Mouse (Mus musculus) megakaryocyte progenitor cell, adult 5-6 weeks (primary cell): ENCODE results near the gene Mlxipl. TPM values are rescaled to one million over a fixed set of nuclear protein-coding genes. Genes with fewer than 3 reads are reported as not detected.

Experiments used
- ATAC-seq: replicated peaks from 2 replicates; pipeline ENCODE4 v1.8.0; 2016; ENCODE audit warnings: mild to moderate bottlenecking, moderate TSS enrichment, inconsistent platforms; ENCODE audit not compliant: poor library complexity
- total RNA-seq, 2 experiments: library from RNA; stranded (forward) in 1 of 2; stranded (reverse) in 1 of 2; fragments of 157-497, 149-512 nt in 1 of 2; fragments of 200-1000 nt in 1 of 2; gene quantifications; 2 replicates each; pipeline versions ENCODE4 v1.2.3 to v1.2.4; 2015 to 2017

The Mlxipl gene
- total RNA-seq, 2 experiments from 2014 or later = 0.27 TPM; not detected in 1

- peak; percentile 93 for ATAC-seq
Measured at GRCm38 (mm10) chr5:135077564-135078481, 11.9 kb upstream of the Mlxipl start, which contains the start of gene Vps37d. TSS of gene Vps37d (minus strand) at chr5:135078266.

GRCm38 (mm10) chr5:135078482-135078810 lies 11.2 kb upstream of the Mlxipl start:
- ATAC-seq = no peak

- no peak for ATAC-seq
Measured at GRCm38 (mm10) chr5:135079578-135079977, 10.1 kb upstream of the Mlxipl start.

DNA sequence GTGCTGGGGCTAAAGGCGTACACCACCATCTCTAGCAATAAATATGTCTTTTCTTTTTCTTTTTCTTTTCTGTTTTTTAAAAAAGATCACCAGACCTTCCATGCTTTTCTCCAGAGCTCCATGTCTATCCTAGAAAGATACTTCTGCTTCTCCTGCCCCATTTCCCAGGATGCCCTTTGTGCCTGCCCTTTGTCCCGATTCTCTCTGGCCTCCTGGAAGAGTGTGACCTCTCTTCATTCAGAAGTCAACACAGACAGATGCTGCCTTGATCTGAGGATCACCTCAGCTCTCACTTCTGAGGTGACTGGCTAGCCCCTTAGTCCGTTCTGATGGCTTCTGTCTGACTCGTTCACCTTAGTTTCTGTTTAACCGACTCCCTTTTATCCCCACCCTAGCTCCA lies 9.2 kb upstream of the Mlxipl start:
- no peak for ATAC-seq

GRCm38 (mm10) chr5:135086871-135087270 lies 2.8 kb upstream of the Mlxipl start:
- ATAC-seq = no peak

DNA sequence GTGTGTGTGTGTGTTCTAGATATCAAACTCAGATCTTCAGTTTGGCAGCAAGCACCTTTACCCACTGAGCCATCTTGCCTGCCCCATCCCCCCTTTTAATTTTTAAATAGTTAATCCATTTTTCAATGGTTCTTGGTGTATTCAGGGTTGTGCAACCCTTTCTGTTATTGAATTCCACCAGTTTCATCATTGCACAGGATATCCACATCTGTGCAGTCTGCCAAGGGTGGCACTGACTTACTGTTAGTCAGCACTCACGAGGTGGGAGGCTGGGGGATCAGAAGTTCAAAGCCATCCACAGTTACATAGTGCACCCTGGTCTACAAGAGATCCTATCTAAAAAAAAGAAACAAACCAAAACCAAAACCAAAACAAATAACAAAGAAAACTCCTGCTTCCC lies 11.3 kb downstream of the Mlxipl start:
- no peak for ATAC-seq

GRCm38 (mm10) chr5:135103999-135104660 lies 14.4 kb downstream of the Mlxipl start:
- ATAC-seq = peak; percentile 47

- ATAC-seq = peak; percentile 94
Measured at GRCm38 (mm10) chr5:135106758-135107256, 17.1 kb downstream of the Mlxipl start.

- ATAC-seq = peak; percentile 56
Measured at GRCm38 (mm10) chr5:135107521-135108501, 18.1 kb downstream of the Mlxipl start.

GRCm38 (mm10) chr5:135109017-135109416 lies 19.3 kb downstream of the Mlxipl start:
- ATAC-seq = no peak

GRCm38 (mm10) chr5:135109426-135109825 lies 19.7 kb downstream of the Mlxipl start:
- no peak for ATAC-seq

GRCm38 (mm10) chr5:135109976-135110375 lies 20.3 kb downstream of the Mlxipl start:
- no peak for ATAC-seq

- no peak for ATAC-seq
Measured at GRCm38 (mm10) chr5:135113782-135114181, 24.1 kb downstream of the Mlxipl start.

DNA sequence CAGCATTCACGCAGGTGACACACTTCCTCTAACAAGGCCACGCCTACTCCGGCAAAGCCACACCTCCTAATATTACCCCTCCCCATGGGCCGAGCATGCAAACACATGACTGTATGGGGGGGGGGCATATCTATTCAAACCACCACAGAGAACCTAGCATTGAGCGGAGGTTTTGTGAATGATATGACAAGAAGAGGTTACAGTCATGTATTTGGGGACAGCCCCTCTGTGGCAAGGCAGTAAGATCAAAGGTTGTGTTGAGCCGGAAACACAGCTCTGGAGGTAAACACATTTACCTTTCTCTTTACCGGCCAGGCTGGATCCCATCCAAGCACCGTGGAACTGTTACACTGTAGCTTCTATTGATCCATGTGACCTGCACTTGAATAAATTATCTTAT lies 25.6 kb downstream of the Mlxipl start:
- ATAC-seq = no peak

GRCm38 (mm10) chr5:135118589-135119081 lies 28.9 kb downstream of the Mlxipl start:
- peak; percentile 97 for ATAC-seq

GRCm38 (mm10) chr5:135120753-135121152 lies 31.1 kb downstream of the Mlxipl start:
- peak; percentile 42 for ATAC-seq

DNA sequence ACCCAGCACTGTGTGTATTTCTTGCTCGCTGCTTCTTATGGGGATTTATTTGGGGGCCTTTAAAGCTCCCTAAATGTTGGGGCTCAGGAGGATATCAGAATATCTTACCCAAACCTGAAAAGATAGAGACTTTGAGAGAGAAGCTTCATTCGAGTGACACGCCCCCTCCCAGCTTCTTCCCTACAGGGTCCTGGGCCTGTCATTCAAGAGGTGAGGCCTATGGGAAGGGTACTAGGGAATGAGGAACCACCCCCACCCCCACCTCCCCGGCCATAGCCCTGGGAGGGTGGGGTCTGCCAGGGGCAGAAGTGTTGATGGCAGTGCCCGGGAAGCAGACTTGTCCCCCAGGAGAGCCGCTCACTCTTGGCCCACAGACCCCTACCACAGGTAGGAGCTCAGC lies 36.4 kb downstream of the Mlxipl start:
- ATAC-seq = no peak

DNA sequence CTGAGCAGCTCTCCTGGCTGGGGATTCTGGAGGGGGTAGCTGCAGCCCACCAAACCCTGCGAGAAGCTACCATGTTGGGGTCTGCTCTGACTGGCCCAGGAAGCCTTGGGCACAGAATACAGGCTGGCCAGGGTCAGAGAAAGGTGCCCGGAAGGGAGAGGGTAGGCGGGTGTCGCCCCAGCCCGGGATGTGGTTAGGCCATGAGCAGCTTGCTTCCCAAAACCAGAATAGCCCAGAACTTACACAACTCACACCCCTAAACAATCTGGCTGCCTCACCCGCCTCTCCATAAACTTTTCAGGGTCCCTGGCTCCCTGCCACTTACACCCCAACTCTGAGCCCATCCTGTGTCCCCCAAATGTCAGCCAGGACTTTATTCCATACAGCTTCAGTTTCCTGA lies 38.0 kb downstream of the Mlxipl start:
- ATAC-seq = peak; percentile 61

DNA sequence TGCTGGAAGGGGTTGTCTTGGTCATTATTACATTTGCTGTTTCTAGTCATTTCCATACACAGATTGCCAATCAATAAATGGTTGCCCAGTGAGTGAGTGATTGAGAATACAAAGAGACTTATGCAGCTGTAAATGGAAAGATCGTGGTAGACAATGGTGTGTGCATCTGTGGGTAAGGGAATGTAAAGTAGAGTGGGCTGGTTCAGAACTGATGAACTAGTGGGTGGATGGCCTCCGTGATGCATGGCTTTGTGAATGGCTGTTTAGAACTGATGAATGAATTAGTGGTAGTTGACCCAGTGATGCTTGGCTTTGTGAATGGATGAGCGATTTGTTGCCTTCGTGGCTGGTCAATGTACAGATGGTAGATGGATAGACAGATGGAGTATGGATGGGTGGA lies 40.1 kb downstream of the Mlxipl start:
- ATAC-seq = no peak

- ATAC-seq = peak; percentile 85
Measured at GRCm38 (mm10) chr5:135133736-135134405, 44.2 kb downstream of the Mlxipl start.
